Mouse (Mus musculus) stomach, embryonic 15.5 days (tissue): ENCODE data around the gene Hspa1a. TPM values are rescaled to one million over a fixed set of nuclear protein-coding genes. Genes with fewer than 3 reads are reported as not detected.
A peak's percentile ranks its signal among the peaks of the same experiment; 100 is the strongest.
"Not testable (repeated sequence)": the region's sequence is repeated elsewhere in the genome, so short reads cannot be mapped to it uniquely, and the experiment has no call there.

Experiments used
- ATAC-seq: fragments of 200-750 bp; cut with Nextera tagmentation; 2 replicates; pipeline ENCODE4 v1.8.0; 2017; ENCODE audit warnings: low read depth, moderate number of reproducible peaks, moderate TSS enrichment; ENCODE audit not compliant: insufficient read depth, low FRiP score
- H3K27ac ChIP-seq: fragments of 300-500 bp; sonication (generic); 2 replicates; pipeline ENCODE4 v1.5.1; 2015; ENCODE audit warnings: mild to moderate bottlenecking, inconsistent platforms
- H3K27me3 ChIP-seq: fragments of 300-500 bp; sonication (generic); replicated peaks from 2 replicates; pipeline ENCODE4 v1.6.1; 2015; ENCODE audit warnings: inconsistent platforms
- H3K36me3 ChIP-seq: fragments of 300-500 bp; sonication (generic); 2 replicates; pipeline ENCODE4 v1.6.1; 2015; ENCODE audit warnings: inconsistent platforms
- H3K4me1 ChIP-seq: fragments of 300-500 bp; sonication (generic); 2 replicates; pipeline ENCODE4 v1.6.1; 2015; ENCODE audit warnings: inconsistent platforms
- H3K4me2 ChIP-seq: fragments of 300-500 bp; sonication (generic); 2 replicates; pipeline ENCODE4 v1.6.1; 2015; ENCODE audit warnings: mild to moderate bottlenecking, inconsistent platforms
- H3K4me3 ChIP-seq: fragments of 300-500 bp; sonication (generic); replicated peaks from 2 replicates; pipeline ENCODE4 v1.5.1; 2015; ENCODE audit warnings: inconsistent platforms
- H3K9ac ChIP-seq: fragments of 300-500 bp; sonication (generic); 2 replicates; pipeline ENCODE4 v1.6.1; 2015; ENCODE audit warnings: inconsistent platforms
- H3K9me3 ChIP-seq: fragments of 300-500 bp; sonication (generic); 2 replicates; pipeline ENCODE4 v1.6.1; 2016; ENCODE audit warnings: inconsistent platforms
- WGBS: fragments of 180-500 bp; shearing (Covaris S2); methylation state at CpG from one replicate; pipeline ENCODE4 v1.1.7; 2015; 5-methylcytosine and 5-hydroxymethylcytosine counted together
- polyA plus RNA-seq: library from polyadenylated mRNA; unstranded; fragments of >200 nt; fragmentation: Nextera tagmentation; extraction: Ambion mirVana; gene quantifications from 2 replicates; pipeline ENCODE4 v1.2.1, GENCODE M21; 2015

Hspa1a gene
- polyA plus RNA-seq, 1 experiment from 2014 or later: 12.1 TPM

- peak overlapping the region; percentile 98 for H3K27ac ChIP-seq
- H3K27me3 ChIP-seq, ATAC-seq, H3K9me3 ChIP-seq: not testable (repeated sequence)
- H3K4me2 ChIP-seq: peak overlapping the region; percentile 90
- peaks cover 17% of the 10 kb centered on the region for H3K36me3 ChIP-seq
- peak overlapping the region; percentile 71 for H3K4me3 ChIP-seq
- peaks cover 43% of the 10 kb centered on the region for H3K4me1 ChIP-seq
- H3K9ac ChIP-seq: peak overlapping the region; percentile 98; the same call in 1 of the 2 replicates
- 12% methylated on average over 30 of the region's 32 CpGs for WGBS
Measured at GRCm38 (mm10) chr17:34999871-35000716, 28.1 kb upstream of the Hspa1a start.

- 85% methylated on average over 15 of the region's 15 CpGs for WGBS
- Histone ChIP-seq H3K4me2 (peak overlapping the region; percentile 90), H3K9ac (no peak overlapping the region), H3K4me3 (peak overlapping the region; percentile 44), H3K9me3 (no peaks in the 10 kb centered on the region), H3K27ac (no peak overlapping the region; the same call in 1 of the 2 replicates), H3K27me3 (no peaks in the 10 kb centered on the region), H3K36me3 (0 out of 2 replicates have a peak, but pooled peaks cover 6% of the 10 kb centered on the region), H3K4me1 (peaks cover 43% of the 10 kb centered on the region)
- no peak for ATAC-seq
Measured at GRCm38 (mm10) chr17:34998526-34999430, 26.8 kb upstream of the Hspa1a start.

DNA sequence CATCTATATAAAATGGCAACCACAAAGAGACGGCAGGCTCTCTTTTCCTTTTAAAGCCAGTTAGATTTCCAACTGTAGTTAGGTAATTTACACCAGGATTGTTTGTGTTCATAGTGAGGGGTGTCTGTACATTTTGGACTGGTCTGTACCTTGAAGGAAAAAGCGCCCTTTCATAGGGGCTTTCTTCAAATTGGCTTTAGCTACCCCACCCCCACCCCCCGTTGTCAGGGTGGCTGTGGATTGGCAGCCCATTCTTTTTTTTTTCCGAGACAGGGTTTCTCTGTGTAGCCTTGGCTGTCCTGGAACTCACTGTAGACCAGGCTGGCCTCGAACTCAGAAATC, 25.2 kb upstream of the Hspa1a start:
- H3K9me3 ChIP-seq: no peaks in the 10 kb centered on the region
- ATAC-seq: no peak
- no peaks in the 10 kb centered on the region for H3K27me3 ChIP-seq
- no peak overlapping the region for H3K4me3 ChIP-seq
- peak overlapping the region; percentile 90 for H3K4me2 ChIP-seq
- H3K9ac ChIP-seq: no peak overlapping the region
- H3K36me3 ChIP-seq: 0 out of 2 replicates have a peak, but pooled peaks cover 6% of the 10 kb centered on the region
- no peak overlapping the region for H3K27ac ChIP-seq
- 85% methylated on average over 5 of the region's 5 CpGs for WGBS
- H3K4me1 ChIP-seq: peaks cover 29% of the 10 kb centered on the region

- ATAC-seq: no peak
- Histone ChIP-seq H3K4me3 (no peak overlapping the region), H3K9ac (no peak overlapping the region), H3K36me3 (0 out of 2 replicates have a peak, but pooled peaks cover 6% of the 10 kb centered on the region), H3K4me1 (peaks cover 28% of the 10 kb centered on the region), H3K27ac (no peak overlapping the region), H3K27me3 (no peaks in the 10 kb centered on the region), H3K4me2 (peak overlapping the region; percentile 90), H3K9me3 (no peaks in the 10 kb centered on the region)
- WGBS: 87% methylated on average over 14 of the region's 14 CpGs
Measured at GRCm38 (mm10) chr17:34996411-34997141, 24.6 kb upstream of the Hspa1a start.

DNA sequence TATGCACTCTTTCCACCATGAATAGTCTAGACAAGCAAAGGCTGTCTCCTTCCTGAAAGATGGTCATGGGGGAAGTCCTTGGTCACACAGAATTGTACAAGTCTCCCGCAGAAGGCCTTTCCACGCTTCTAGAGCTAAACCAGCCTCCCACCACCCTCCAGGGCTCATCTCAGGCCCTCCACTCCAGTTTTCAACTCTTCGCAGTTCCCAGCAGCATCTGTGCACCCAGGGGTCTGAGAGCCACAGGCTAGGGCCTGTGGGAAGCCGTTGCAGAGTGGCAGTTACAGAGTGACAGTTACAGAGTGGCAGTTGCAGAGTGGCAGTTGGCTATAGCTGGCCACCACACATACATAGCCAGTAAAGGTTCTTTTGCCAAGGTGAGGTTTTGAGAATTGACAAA, 24.0 kb upstream of the Hspa1a start:
- H3K9ac ChIP-seq, H3K4me2 ChIP-seq, H3K9me3 ChIP-seq, ATAC-seq, H3K36me3 ChIP-seq, H3K27ac ChIP-seq, H3K27me3 ChIP-seq, H3K4me3 ChIP-seq: not testable (repeated sequence)
- H3K4me1 ChIP-seq: peaks cover 28% of the 10 kb centered on the region
- 91% methylated on average over 4 of the region's 4 CpGs for WGBS

GRCm38 (mm10) chr17:34995192-34995591, 23.2 kb upstream of the Hspa1a start:
- H3K9me3 ChIP-seq, ATAC-seq, H3K36me3 ChIP-seq, H3K27ac ChIP-seq, H3K4me3 ChIP-seq, H3K9ac ChIP-seq, H3K27me3 ChIP-seq, H3K4me2 ChIP-seq: not testable (repeated sequence)
- peaks cover 28% of the 10 kb centered on the region for H3K4me1 ChIP-seq
- 85% methylated on average over 4 of the region's 4 CpGs for WGBS

GRCm38 (mm10) chr17:34994751-34995150, 22.8 kb upstream of the Hspa1a start:
- Histone ChIP-seq H3K9me3 (no peaks in the 10 kb centered on the region), H3K4me1 (peaks cover 25% of the 10 kb centered on the region), H3K36me3 (0 out of 2 replicates have a peak, but pooled peaks cover 6% of the 10 kb centered on the region), H3K4me3 (no peak overlapping the region), H3K4me2 (no peak overlapping the region), H3K9ac (no peak overlapping the region), H3K27me3 (no peaks in the 10 kb centered on the region), H3K27ac (no peak overlapping the region)
- no peak for ATAC-seq

GRCm38 (mm10) chr17:34984218-34984617, 12.3 kb upstream of the Hspa1a start:
- Histone ChIP-seq H3K4me1 (peaks cover 13% of the 10 kb centered on the region), H3K36me3 (peaks cover 13% of the 10 kb centered on the region), H3K27ac (no peak overlapping the region), H3K9me3 (no peaks in the 10 kb centered on the region), H3K27me3 (no peaks in the 10 kb centered on the region), H3K9ac (no peak overlapping the region), H3K4me2 (no peak overlapping the region), H3K4me3 (no peak overlapping the region)
- no peak for ATAC-seq
- WGBS: 72% methylated on average over 2 of the region's 2 CpGs

GRCm38 (mm10) chr17:34982328-34982727, 10.4 kb upstream of the Hspa1a start:
- Histone ChIP-seq H3K27me3 (no peaks in the 10 kb centered on the region), H3K27ac (peak overlapping the region; percentile 99), H3K4me3 (peak overlapping the region; percentile 69), H3K4me1 (peaks cover 13% of the 10 kb centered on the region), H3K9me3 (no peaks in the 10 kb centered on the region), H3K9ac (peak overlapping the region; percentile 64), H3K36me3 (peaks cover 10% of the 10 kb centered on the region), H3K4me2 (peak overlapping the region; percentile 85)
- under 1% methylated on average over 15 of the region's 15 CpGs for WGBS
- no peak for ATAC-seq

DNA sequence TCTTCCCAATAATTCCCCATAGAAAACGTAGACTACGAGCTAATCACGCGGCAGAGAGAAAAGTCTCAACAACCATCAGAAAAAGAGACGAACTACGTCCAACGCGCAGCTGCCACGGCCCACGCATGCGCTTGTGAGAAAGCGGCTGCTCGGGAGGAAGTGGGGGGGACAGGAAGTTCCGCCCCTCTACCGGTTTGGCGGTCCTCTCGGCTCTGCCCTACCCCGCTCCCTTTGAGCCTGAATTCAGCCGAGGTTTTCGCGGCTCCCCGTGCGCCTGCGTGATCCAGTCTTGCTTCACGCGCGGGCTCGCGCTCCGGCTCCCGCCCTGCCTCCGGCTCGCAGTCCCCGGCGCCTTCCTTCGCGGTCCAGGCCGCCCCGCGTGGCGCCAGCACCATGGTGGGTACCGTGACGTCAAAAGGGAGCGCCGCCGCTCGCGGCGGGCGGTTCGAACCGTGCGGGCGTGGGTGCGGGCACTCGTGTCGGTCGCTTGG, 9.8 kb upstream of the Hspa1a start, which contains the start of gene Lsm2:
Gene Lsm2, plus strand, starts transcription at position 173 of the 491 bp plus-strand sequence.
- Histone ChIP-seq H3K4me1 (peaks cover 13% of the 10 kb centered on the region), H3K27me3 (no peaks in the 10 kb centered on the region), H3K36me3 (peaks cover 10% of the 10 kb centered on the region), H3K9ac (peak within 1 kb of the TSS; percentile 64), H3K4me2 (peak within 1 kb of the TSS; percentile 85), H3K4me3 (peak within 1 kb of the TSS; percentile 69), H3K9me3 (no peaks in the 10 kb centered on the region), H3K27ac (peak within 1 kb of the TSS; percentile 99)
- under 1% methylated on average over 58 of the region's 58 CpGs for WGBS
- peak; percentile 95 for ATAC-seq

DNA sequence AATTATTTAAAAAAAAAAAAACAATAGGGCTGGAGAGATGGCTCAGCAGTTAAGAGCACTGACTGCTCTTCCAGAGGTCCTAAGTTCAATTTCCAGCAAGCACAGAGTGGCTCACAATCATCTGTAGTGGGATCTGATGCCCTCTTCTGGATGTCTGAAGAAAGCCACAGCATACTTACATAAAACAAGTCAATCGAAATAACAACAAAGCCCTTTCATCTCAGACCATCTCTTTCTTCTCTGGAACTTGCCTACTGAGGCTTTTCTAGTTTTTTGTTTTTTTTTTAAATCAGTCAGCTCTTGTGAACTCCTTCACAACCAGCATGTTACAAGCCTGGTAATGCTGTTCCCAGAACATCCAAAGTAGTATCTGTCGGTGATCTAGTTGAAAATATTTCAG, 8.7 kb upstream of the Hspa1a start:
- H3K27ac ChIP-seq: peak overlapping the region; percentile 99; the same call in 1 of the 2 replicates
- peaks cover 13% of the 10 kb centered on the region for H3K4me1 ChIP-seq
- no peak for ATAC-seq
- WGBS: 11% methylated on average over 2 of the region's 2 CpGs
- peak overlapping the region; percentile 69 for H3K4me3 ChIP-seq
- H3K27me3 ChIP-seq: no peaks in the 10 kb centered on the region
- H3K36me3 ChIP-seq: peaks cover 2% of the 10 kb centered on the region
- H3K9ac ChIP-seq: peak overlapping the region; percentile 64; the same call in 1 of the 2 replicates
- H3K4me2 ChIP-seq: peak overlapping the region; percentile 85
- H3K9me3 ChIP-seq: no peaks in the 10 kb centered on the region
